8 mouse cellular contexts compared by ENCODE assay signal in genomic region chr10:80434233-80434592, GRCm38 (mm10). TPM values are rescaled to one million over a fixed set of nuclear protein-coding genes. Genes with fewer than 3 reads are reported as not detected.
A peak's percentile ranks its signal among the peaks of the same experiment; 100 is the strongest.
DNase-seq lines count a peak whose midpoint lies in the region; ATAC-seq and TF ChIP-seq lines count a peak whose summit lies in the region.

No protein-coding gene starts in this region.

- peaks cover 21% of the 10 kb centered on the region for H3K36me3 ChIP-seq in lung, embryonic 14.5 days (ENCODE audit: insufficient read depth)
- peaks cover 21% of the 10 kb centered on the region for H3K36me3 ChIP-seq in limb, embryonic 13.5 days
- H3K36me3 ChIP-seq in neural tube, embryonic 14.5 days (ENCODE audit: control insufficient read depth, insufficient read depth, low read length), result peaks cover 13% of the 10 kb centered on the region; the same call in 1 of the 2 replicates

- H3K27ac ChIP-seq in lung, embryonic 14.5 days (ENCODE audit: low read depth), result no peak overlapping the region
- peak overlapping the region; percentile 20; the same call in 1 of the 2 replicates for H3K27ac ChIP-seq in embryonic fibroblast, embryonic 13.5 days (ENCODE audit: insufficient read depth, low read length)
- H3K27ac ChIP-seq in limb, embryonic 13.5 days, result 0 out of 2 replicates have a peak overlapping the region, but pooled peaks have one; percentile 6
- no peak overlapping the region for H3K27ac ChIP-seq in neural tube, embryonic 14.5 days (ENCODE audit: low read depth, low read length)

- TF ChIP-seq POLR2A in embryonic fibroblast, embryonic 13.5 days (IDR thresholded peaks at IDR 0.05; ENCODE audit: low read depth, low read length), result no peak

- H3K4me1 ChIP-seq in lung, embryonic 14.5 days (ENCODE audit: insufficient read depth), result peaks cover 10% of the 10 kb centered on the region; the same call in 1 of the 2 replicates
- no peaks in the 10 kb centered on the region; the same call in 1 of the 2 replicates for H3K4me1 ChIP-seq in embryonic fibroblast, embryonic 13.5 days (ENCODE audit: control insufficient read depth, insufficient read depth, low read length)
- H3K4me1 ChIP-seq in limb, embryonic 13.5 days, result peaks cover 28% of the 10 kb centered on the region
- H3K4me1 ChIP-seq in neural tube, embryonic 14.5 days (ENCODE audit: control insufficient read depth, insufficient read depth, low read length), result peaks cover 17% of the 10 kb centered on the region

- peak overlapping the region; percentile 23 for H3K9ac ChIP-seq in lung, embryonic 14.5 days
- no peak overlapping the region for H3K9ac ChIP-seq in limb, embryonic 13.5 days
- no peak overlapping the region for H3K9ac ChIP-seq in neural tube, embryonic 14.5 days (replicated peaks; ENCODE audit: low read depth, low read length)

- no peak for DNase-seq in lung, embryonic 14.5 days
- no peak for DNase-seq in lung, postnatal 14 days
- no peak for DNase-seq in layer of hippocampus, adult 11-12 months (ENCODE audit: low spot score)
- no peak for DNase-seq in left cerebral cortex, adult 11 months (ENCODE audit: low spot score)
- DNase-seq in adrenal gland, postnatal 14 days, result no peak

- H3K4me3 ChIP-seq in lung, embryonic 14.5 days (ENCODE audit: low read depth, low read length), result peak overlapping the region; percentile 100
- 0 out of 2 replicates have a peak overlapping the region, but pooled peaks have one; percentile 20 for H3K4me3 ChIP-seq in embryonic fibroblast, embryonic 13.5 days (ENCODE audit: insufficient read depth, low read length)
- peak overlapping the region; percentile 95 for H3K4me3 ChIP-seq in limb, embryonic 13.5 days
- peak overlapping the region; percentile 90; the same call in 1 of the 2 replicates for H3K4me3 ChIP-seq in neural tube, embryonic 14.5 days (ENCODE audit: low read depth, low read length)

- H3K27me3 ChIP-seq in lung, embryonic 14.5 days (ENCODE audit: insufficient read depth, low read length), result no peaks in the 10 kb centered on the region
- H3K27me3 ChIP-seq in limb, embryonic 13.5 days, result peaks cover 7% of the 10 kb centered on the region; the same call in 1 of the 2 replicates
- H3K27me3 ChIP-seq in neural tube, embryonic 14.5 days (ENCODE audit: control insufficient read depth, insufficient read depth, low read length), result no peaks in the 10 kb centered on the region

- H3K4me2 ChIP-seq in lung, embryonic 14.5 days, result peak overlapping the region; percentile 97
- H3K4me2 ChIP-seq in limb, embryonic 13.5 days (replicated peaks), result peak overlapping the region; percentile 27; the same call in 1 of the 2 replicates
- H3K4me2 ChIP-seq in neural tube, embryonic 14.5 days (ENCODE audit: low read depth, low read length), result 0 out of 2 replicates have a peak overlapping the region, but pooled peaks have one; percentile 3

- TF ChIP-seq CTCF in lung, embryonic 14.5 days (IDR thresholded peaks at IDR 0.05; ENCODE audit: low read depth), result peak; percentile 26; the same call in 1 of the 2 replicates
- TF ChIP-seq CTCF in embryonic fibroblast, embryonic 13.5 days (IDR thresholded peaks at IDR 0.05; ENCODE audit: borderline replicate concordance, insufficient read depth, low read length), result no peak

- no peak for ATAC-seq in lung, embryonic 14.5 days (ENCODE audit: insufficient read depth)
- ATAC-seq in limb, embryonic 13.5 days (ENCODE audit: low FRiP score, low read depth), result no peak
- ATAC-seq in neural tube, embryonic 14.5 days (ENCODE audit: low read depth), result 0 out of 2 replicates have a peak, but pooled peaks have one; percentile 3

- 7% methylated on average over 8 of the region's 8 CpGs for WGBS in lung, embryonic 14.5 days
- 16% methylated on average over 8 of the region's 8 CpGs for WGBS in limb, embryonic 13.5 days
- WGBS in neural tube, embryonic 14.5 days, result 13% methylated on average over 8 of the region's 8 CpGs

- H3K9me3 ChIP-seq in lung, embryonic 14.5 days (ENCODE audit: low read depth, low read length), result no peaks in the 10 kb centered on the region
- no peaks in the 10 kb centered on the region for H3K9me3 ChIP-seq in limb, embryonic 13.5 days
- no peaks in the 10 kb centered on the region for H3K9me3 ChIP-seq in neural tube, embryonic 14.5 days (ENCODE audit: control insufficient read depth, low read length)

RNA-seq across cellular contexts. Expression of gene Tcf3, which starts 0.8 kb away (rescaled TPM):
- 148 and 175 TPM in 2 replicates for polyA plus RNA-seq in lung, embryonic 14.5 days (2014; fragmentation: Nextera tagmentation; extraction: Ambion mirVana)
- polyA plus RNA-seq in embryonic fibroblast, embryonic 13.5 days (2011; ENCODE audit: insufficient read length, low read depth, missing spikeins), result 64.8 and 72.9 TPM in 2 replicates
- polyA plus RNA-seq in limb, embryonic 13.5 days (2015; fragmentation: Nextera tagmentation; extraction: Ambion mirVana), result 153 and 157 TPM in 2 replicates
- 30.4 and 42.1 TPM in 2 replicates for polyA plus RNA-seq in neural tube, embryonic 14.5 days (2014; fragmentation: Nextera tagmentation; extraction: Ambion mirVana)
- 54.4 and 61.8 TPM in 2 replicates for total RNA-seq in adrenal gland, postnatal 14 days (2021)

RNA-seq across cellular contexts. Expression of gene Uqcr11, which starts 27.6 kb away (rescaled TPM):
- polyA plus RNA-seq in lung, embryonic 14.5 days (2014; fragmentation: Nextera tagmentation; extraction: Ambion mirVana), result 663 and 669 TPM in 2 replicates
- 182 and 231 TPM in 2 replicates for polyA plus RNA-seq in embryonic fibroblast, embryonic 13.5 days (2011; ENCODE audit: insufficient read length, low read depth, missing spikeins)
- 443 and 459 TPM in 2 replicates for polyA plus RNA-seq in limb, embryonic 13.5 days (2015; fragmentation: Nextera tagmentation; extraction: Ambion mirVana)
- 674 and 791 TPM in 2 replicates for polyA plus RNA-seq in neural tube, embryonic 14.5 days (2014; fragmentation: Nextera tagmentation; extraction: Ambion mirVana)
- 1,202 and 1,279 TPM in 2 replicates for total RNA-seq in adrenal gland, postnatal 14 days (2021)

RNA-seq across cellular contexts. Expression of gene Mbd3, which starts 34.9 kb away (rescaled TPM):
- polyA plus RNA-seq in lung, embryonic 14.5 days (2014; fragmentation: Nextera tagmentation; extraction: Ambion mirVana), result 224 and 268 TPM in 2 replicates
- polyA plus RNA-seq in embryonic fibroblast, embryonic 13.5 days (2011; ENCODE audit: insufficient read length, low read depth, missing spikeins), result 83.3 and 99.1 TPM in 2 replicates
- polyA plus RNA-seq in limb, embryonic 13.5 days (2015; fragmentation: Nextera tagmentation; extraction: Ambion mirVana), result 276 and 288 TPM in 2 replicates
- polyA plus RNA-seq in neural tube, embryonic 14.5 days (2014; fragmentation: Nextera tagmentation; extraction: Ambion mirVana), result 162 and 166 TPM in 2 replicates
- total RNA-seq in adrenal gland, postnatal 14 days (2021), result 106 and 116 TPM in 2 replicates

RNA-seq across cellular contexts. Expression of gene Mex3d, which starts 46.8 kb away (rescaled TPM):
- polyA plus RNA-seq in lung, embryonic 14.5 days (2014; fragmentation: Nextera tagmentation; extraction: Ambion mirVana), result 7.4 and 8.6 TPM in 2 replicates
- 39.1 and 40.4 TPM in 2 replicates for polyA plus RNA-seq in embryonic fibroblast, embryonic 13.5 days (2011; ENCODE audit: insufficient read length, low read depth, missing spikeins)
- 9.2 and 9.5 TPM in 2 replicates for polyA plus RNA-seq in limb, embryonic 13.5 days (2015; fragmentation: Nextera tagmentation; extraction: Ambion mirVana)
- 11.5 and 12.2 TPM in 2 replicates for polyA plus RNA-seq in neural tube, embryonic 14.5 days (2014; fragmentation: Nextera tagmentation; extraction: Ambion mirVana)
- 21.8 and 22.8 TPM in 2 replicates for total RNA-seq in adrenal gland, postnatal 14 days (2021)

Comparison
In these comparisons a context has a peak if more than half of its experiments do, and no peak if none do; other contexts are left out.
1. H3K27ac ChIP-seq: peak in embryonic fibroblast, embryonic 13.5 days (single experiment) and limb, embryonic 13.5 days (single experiment); none in lung, embryonic 14.5 days (single experiment) and neural tube, embryonic 14.5 days (single experiment).
2. H3K4me2 ChIP-seq: peak in every context shown above with its lines; median percentile 97 in lung, embryonic 14.5 days; 27 in limb, embryonic 13.5 days; 3 in neural tube, embryonic 14.5 days.
3. H3K4me3 ChIP-seq: peak in every context shown above with its lines; median percentile 100 in lung, embryonic 14.5 days; 95 in limb, embryonic 13.5 days; 90 in neural tube, embryonic 14.5 days; 20 in embryonic fibroblast, embryonic 13.5 days.